Mouse (Mus musculus) MEL (cell line): ENCODE data around the gene Neu1. TPM values are rescaled to one million over a fixed set of nuclear protein-coding genes. Genes with fewer than 3 reads are reported as not detected.

Experiments
- DNase-seq: peaks from one replicate; pipeline ENCODE4 v3.0.0; 2011; ENCODE audit warnings: low read depth, low spot score
- H3K27ac ChIP-seq: 2 replicates; pipeline ENCODE4 v1.5.1; 2012; ENCODE audit warnings: low read depth, mild to moderate bottlenecking, control low read depth, low read length, moderate library complexity; ENCODE audit not compliant: control insufficient read depth
- H3K27me3 ChIP-seq, 2 experiments: fragments of 150-350 bp in 1 of 2; sonication (generic) in 1 of 2; 2 replicates each; pipeline ENCODE4 v1.6.1; 2012; ENCODE audit warnings: low read length in 2 of 2, mild to moderate bottlenecking in 2 of 2, improper control_type of control experiment in 1 of 2, moderate library complexity in 1 of 2; ENCODE audit not compliant: insufficient read depth in 2 of 2, control insufficient read depth in 1 of 2
- H3K36me3 ChIP-seq, 2 experiments: 2 replicates each; pipeline ENCODE4 v1.6.1; 2012 to 2014; ENCODE audit warnings: low read length in 2 of 2, improper control_type of control experiment in 1 of 2, inconsistent platforms in 1 of 2, mild to moderate bottlenecking in 1 of 2; ENCODE audit not compliant: insufficient read depth in 2 of 2, control insufficient read depth in 1 of 2
- H3K4me1 ChIP-seq, 2 experiments: fragments of 150-350 bp in 1 of 2; sonication (generic) in 1 of 2; 2 replicates each; pipeline ENCODE4 v1.6.1; 2012; ENCODE audit warnings: low read length in 2 of 2, improper control_type of control experiment in 1 of 2, mild to moderate bottlenecking in 1 of 2; ENCODE audit not compliant: insufficient read depth in 2 of 2, control insufficient read depth in 1 of 2
- H3K4me3 ChIP-seq, 2 experiments: fragments of 150-350 bp in 1 of 2; sonication (generic) in 1 of 2; 2 replicates each; pipeline ENCODE4 v1.5.1; 2012; ENCODE audit warnings: low read depth in 2 of 2, low read length in 2 of 2, mild to moderate bottlenecking in 2 of 2, moderate library complexity in 2 of 2, control low read depth in 1 of 2, improper control_type of control experiment in 1 of 2; ENCODE audit not compliant: control insufficient read depth in 1 of 2, insufficient read depth in 1 of 2
- H3K79me2 ChIP-seq: 2 replicates; pipeline ENCODE4 v1.6.1; 2012; ENCODE audit warnings: mild to moderate bottlenecking, low read length, moderate library complexity; ENCODE audit not compliant: control insufficient read depth, poor library complexity, insufficient read depth
- H3K9ac ChIP-seq: 2 replicates; pipeline ENCODE4 v1.6.1; 2012; ENCODE audit warnings: low read depth, mild to moderate bottlenecking, control low read depth, low read length, moderate library complexity; ENCODE audit not compliant: control insufficient read depth, poor library complexity, severe bottlenecking
- H3K9me3 ChIP-seq: fragments of 150-350 bp; sonication (generic); replicated peaks from 2 replicates; pipeline ENCODE4 v1.6.1; 2012; ENCODE audit warnings: mild to moderate bottlenecking, low read length, improper control_type of control experiment, moderate library complexity; ENCODE audit not compliant: insufficient read depth
- BHLHE40 ChIP-seq: IDR thresholded peaks from 2 replicates; pipeline ENCODE4 v1.6.1; 2012; ENCODE audit warnings: low read depth, mild to moderate bottlenecking, inconsistent platforms, low read length, improper control_type of control experiment, borderline replicate concordance
- CTCF ChIP-seq, 3 experiments: IDR thresholded peaks in 2 of 3; conservative IDR thresholded peaks in 1 of 3; 2 replicates each; pipeline ENCODE4 v1.5.1; 2011 to 2012; ENCODE audit warnings: low read length in 3 of 3, low read depth in 2 of 3, mild to moderate bottlenecking in 2 of 3, improper control_type of control experiment in 1 of 3, inconsistent platforms in 1 of 3, mixed read lengths in 1 of 3, moderate library complexity in 1 of 3; ENCODE audit not compliant: control insufficient read depth in 1 of 3, insufficient read depth in 1 of 3, poor library complexity in 1 of 3, severe bottlenecking in 1 of 3
- E2F4 ChIP-seq: IDR thresholded peaks from 2 replicates; pipeline ENCODE4 v1.6.1; 2011; ENCODE audit warnings: low read depth, low read length, improper control_type of control experiment, borderline replicate concordance
- ELF1 ChIP-seq: IDR thresholded peaks from 2 replicates; pipeline ENCODE4 v1.6.1; 2014; ENCODE audit warnings: low read depth, mild to moderate bottlenecking, inconsistent platforms, low read length, improper control_type of control experiment, moderate library complexity
- ETS1 ChIP-seq: IDR thresholded peaks from 2 replicates; pipeline ENCODE4 v1.6.1; 2012; ENCODE audit warnings: low read depth, mild to moderate bottlenecking, inconsistent platforms, low read length, improper control_type of control experiment, moderate library complexity
- GATA1 ChIP-seq: IDR thresholded peaks from 2 replicates; pipeline ENCODE4 v1.6.1; 2011; ENCODE audit warnings: low read depth, low read length, improper control_type of control experiment
- JUND ChIP-seq: IDR thresholded peaks from 2 replicates; pipeline ENCODE4 v1.6.1; 2011; ENCODE audit warnings: low read depth, mild to moderate bottlenecking, improper control_type of control experiment, low read length
- KAT2A ChIP-seq: conservative IDR thresholded peaks from 2 replicates; pipeline ENCODE4 v1.6.1; 2012; ENCODE audit warnings: low read depth, low read length, improper control_type of control experiment, inconsistent platforms
- MAX ChIP-seq: IDR thresholded peaks from 2 replicates; pipeline ENCODE4 v1.6.1; 2011; ENCODE audit warnings: low read length, improper control_type of control experiment
- MAZ ChIP-seq: IDR thresholded peaks from 2 replicates; pipeline ENCODE4 v1.6.1; 2012; ENCODE audit warnings: low read depth, mild to moderate bottlenecking, inconsistent platforms, low read length, improper control_type of control experiment
- MXI1 ChIP-seq: IDR thresholded peaks from 2 replicates; pipeline ENCODE4 v1.6.1; 2011; ENCODE audit warnings: mild to moderate bottlenecking, low read depth, low read length, improper control_type of control experiment
- MYC ChIP-seq: IDR thresholded peaks from 2 replicates; pipeline ENCODE4 v1.6.1; 2011; ENCODE audit warnings: low read depth, mild to moderate bottlenecking, low read length, improper control_type of control experiment, moderate library complexity
- NELFE ChIP-seq: IDR thresholded peaks from 2 replicates; pipeline ENCODE4 v1.6.1; 2011; ENCODE audit warnings: low read depth, low read length, improper control_type of control experiment
- NRF1 ChIP-seq: IDR thresholded peaks from 2 replicates; pipeline ENCODE4 v1.6.1; 2014; ENCODE audit warnings: low read depth, mild to moderate bottlenecking, inconsistent platforms, low read length, improper control_type of control experiment, moderate library complexity; ENCODE audit not compliant: poor library complexity, insufficient read depth, severe bottlenecking
- POLR2A ChIP-seq, 2 experiments: IDR thresholded peaks; 2 replicates each; pipeline ENCODE4 v1.6.1; 2011 to 2012; ENCODE audit warnings: low read length in 2 of 2, mild to moderate bottlenecking in 2 of 2, control low read depth in 1 of 2, improper control_type of control experiment in 1 of 2, low read depth in 1 of 2, moderate library complexity in 1 of 2; ENCODE audit not compliant: control insufficient read depth in 1 of 2, insufficient read depth in 1 of 2, poor library complexity in 1 of 2
- RAD21 ChIP-seq: IDR thresholded peaks from 2 replicates; pipeline ENCODE4 v1.6.1; 2011; ENCODE audit warnings: mild to moderate bottlenecking, low read depth, low read length, improper control_type of control experiment
- RCOR1 ChIP-seq: IDR thresholded peaks from 2 replicates; pipeline ENCODE4 v1.6.1; 2012; ENCODE audit warnings: low read depth, mild to moderate bottlenecking, inconsistent platforms, low read length, improper control_type of control experiment
- SIN3A ChIP-seq: IDR thresholded peaks from 2 replicates; pipeline ENCODE4 v1.6.1; 2012; ENCODE audit warnings: low read length, improper control_type of control experiment, inconsistent platforms
- TAL1 ChIP-seq: IDR thresholded peaks from 2 replicates; pipeline ENCODE4 v1.6.1; 2012; ENCODE audit warnings: mild to moderate bottlenecking, inconsistent platforms, low read length, moderate library complexity, mixed read lengths
- ZKSCAN1 ChIP-seq: IDR thresholded peaks from 2 replicates; pipeline ENCODE4 v1.6.1; 2012; ENCODE audit warnings: low read depth, mild to moderate bottlenecking, inconsistent platforms, low read length, improper control_type of control experiment, moderate library complexity
- ZMIZ1 ChIP-seq: IDR thresholded peaks from 2 replicates; pipeline ENCODE4 v1.6.1; 2012; ENCODE audit warnings: low read depth, mild to moderate bottlenecking, inconsistent platforms, low read length, improper control_type of control experiment, moderate library complexity
- ZNF384 ChIP-seq: IDR thresholded peaks from 2 replicates; pipeline ENCODE4 v1.6.1; 2012; ENCODE audit warnings: low read depth, mild to moderate bottlenecking, inconsistent platforms, low read length, improper control_type of control experiment
- polyA plus RNA-seq, 2 experiments: library from polyadenylated mRNA; stranded (reverse) in 1 of 2; unstranded in 1 of 2; fragments of >175 nt in 1 of 2; fragments of >200 nt in 1 of 2; gene quantifications; 2 replicates each; pipeline versions ENCODE4 v1.2.1 to v1.2.4; 2012; ENCODE audit warnings: low replicate concordance in 2 of 2, low read depth in 1 of 2; ENCODE audit not compliant: insufficient read length in 2 of 2, insufficient read depth in 1 of 2, missing spikeins in 1 of 2
- total RNA-seq: library from RNA; depleted of rRNA; stranded (reverse); fragments of 300-350 nt; gene quantifications from 2 replicates; pipeline ENCODE4 v1.2.3, GENCODE M21; 2012

Gene Neu1
- total and polyA plus RNA-seq, 3 experiments, result 6.5 to 7.9 TPM; not detected in 1

DNA sequence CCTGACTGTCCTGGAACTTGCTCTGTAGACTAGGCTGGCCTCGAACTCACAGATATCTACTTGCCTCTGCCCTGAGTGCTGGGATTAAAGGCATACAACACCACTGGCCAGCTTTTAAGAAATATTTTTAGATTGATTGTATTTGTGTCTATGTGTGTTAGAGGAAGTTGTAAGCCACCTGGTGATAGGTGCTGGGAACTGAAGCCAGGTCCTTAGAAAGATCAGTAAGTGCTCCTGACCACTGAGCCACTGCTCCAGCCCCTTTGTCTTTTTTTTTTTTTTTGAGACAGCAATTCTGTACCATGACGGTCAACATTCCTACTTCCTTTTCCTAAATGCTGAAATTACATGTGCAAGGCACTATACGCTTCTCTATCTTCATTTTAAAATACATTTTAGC lies 22.2 kb downstream of the Neu1 start:
- Histone ChIP-seq H3K4me1 (peaks cover 0 to 3% of the 10 kb centered on the region in 2 experiments; a peak in 1 of 4 replicates), H3K27ac (peak overlapping the region; percentile 90), H3K9me3 (no peaks in the 10 kb centered on the region), H3K79me2 (peaks cover 22% of the 10 kb centered on the region), H3K9ac (peak overlapping the region; percentile 100), H3K36me3 (peaks cover 0 to 11% of the 10 kb centered on the region in 2 experiments; a peak in 3 of 4 replicates), H3K27me3 (no peaks in the 10 kb centered on the region), H3K4me3 (peak overlapping the region; percentile 64 to 99)
- DNase-seq, result peak; percentile 64
- peak in 1 of 3 experiments; percentile 1; a peak in 1 of 6 replicates for TF ChIP-seq CTCF (IDR thresholded peaks at IDR 0.05 in 2 of 3, conservative IDR thresholded peaks at IDR 0.05 in 1 of 3; ENCODE audit: control insufficient read depth in 1 of 3, insufficient read depth in 1 of 3, low read depth in 2 of 3, low read length in 3 of 3, poor library complexity in 1 of 3, severe bottlenecking in 1 of 3)
- TF ChIP-seq MXI1, result no peak
- TF ChIP-seq ZNF384, result peak; percentile 63; the same call in 1 of the 2 replicates
- TF ChIP-seq RCOR1, result no peak

GRCm38 (mm10) chr17:34953904-34954303 lies 22.9 kb downstream of the Neu1 start:
- H3K36me3 ChIP-seq, result peaks cover 0 to 11% of the 10 kb centered on the region in 2 experiments; a peak in 3 of 4 replicates
- no peak overlapping the region for H3K4me3 ChIP-seq
- peaks cover 0 to 3% of the 10 kb centered on the region in 2 experiments; a peak in 1 of 4 replicates for H3K4me1 ChIP-seq
- H3K27ac ChIP-seq, result no peak overlapping the region
- H3K9me3 ChIP-seq, result no peaks in the 10 kb centered on the region
- no peak for DNase-seq
- H3K27me3 ChIP-seq, result no peaks in the 10 kb centered on the region
- H3K79me2 ChIP-seq, result peaks cover 22% of the 10 kb centered on the region
- no peak overlapping the region for H3K9ac ChIP-seq
- TF ChIP-seq SIN3A (no peak), RAD21 (no peak), MAZ (no peak), JUND (no peak), NRF1 (no peak), MYC (no peak), ZMIZ1 (no peak), TAL1 (no peak), BHLHE40 (no peak), ELF1 (no peak), RCOR1 (no peak), NELFE (no peak), KAT2A (no peak), GATA1 (no peak), POLR2A (IDR thresholded peaks at IDR 0.05; ENCODE audit: control insufficient read depth in 1 of 2, insufficient read depth in 1 of 2, low read depth in 1 of 2, low read length in 2 of 2, poor library complexity in 1 of 2) (no peak), ETS1 (no peak), CTCF (IDR thresholded peaks at IDR 0.05 in 2 of 3, conservative IDR thresholded peaks at IDR 0.05 in 1 of 3; ENCODE audit: control insufficient read depth in 1 of 3, insufficient read depth in 1 of 3, low read depth in 2 of 3, low read length in 3 of 3, poor library complexity in 1 of 3, severe bottlenecking in 1 of 3) (no peak), E2F4 (no peak), ZKSCAN1 (no peak), MAX (no peak)
- TF ChIP-seq, all 39 proteins: peak for 0
